Mouse (Mus musculus) intestine, embryonic 16.5 days (tissue): Measurements from ENCODE around the gene Mat1a. TPM values are rescaled to one million over a fixed set of nuclear protein-coding genes. Genes with fewer than 3 reads are reported as not detected.

Experiments
- ATAC-seq: fragments of 200-750 bp; cut with Nextera tagmentation; 2 replicates; pipeline ENCODE4 v1.8.0; 2017; ENCODE audit warnings: moderate TSS enrichment, moderate library complexity
- H3K27ac ChIP-seq: fragments of 300-500 bp; sonication (generic); 2 replicates; pipeline ENCODE4 v1.5.1; 2014; ENCODE audit warnings: mild to moderate bottlenecking, low read length
- H3K27me3 ChIP-seq: fragments of 300-500 bp; sonication (generic); replicated peaks from 2 replicates; pipeline ENCODE4 v1.6.1; 2014; ENCODE audit warnings: low read length, control low read depth, mixed read lengths; ENCODE audit not compliant: control insufficient read depth, insufficient read depth
- H3K36me3 ChIP-seq: fragments of 300-500 bp; sonication (generic); 2 replicates; pipeline ENCODE4 v1.6.1; 2014; ENCODE audit warnings: low read length, control low read depth; ENCODE audit not compliant: control insufficient read depth, insufficient read depth
- H3K4me1 ChIP-seq: fragments of 300-500 bp; sonication (generic); 2 replicates; pipeline ENCODE4 v1.6.1; 2014; ENCODE audit warnings: low read length, control low read depth, mixed read lengths; ENCODE audit not compliant: control insufficient read depth, insufficient read depth
- H3K4me2 ChIP-seq: fragments of 300-500 bp; sonication (generic); 2 replicates; pipeline ENCODE4 v1.6.1; 2014; ENCODE audit warnings: low read depth, low read length, control low read depth
- H3K4me3 ChIP-seq: fragments of 300-500 bp; sonication (generic); 2 replicates; pipeline ENCODE4 v1.5.1; 2014; ENCODE audit warnings: mild to moderate bottlenecking, low read length
- H3K9ac ChIP-seq: fragments of 300-500 bp; sonication (generic); 2 replicates; pipeline ENCODE4 v1.6.1; 2014; ENCODE audit warnings: low read depth, low read length
- H3K9me3 ChIP-seq: fragments of 300-500 bp; sonication (generic); 2 replicates; pipeline ENCODE4 v1.6.1; 2016; ENCODE audit warnings: low read length, control low read depth; ENCODE audit not compliant: control insufficient read depth
- WGBS: fragments of 180-500 bp; shearing (Covaris S2); extraction: QIAGEN DNeasy Blood & Tissue Kit; methylation state at CpG from one replicate; pipeline ENCODE4 v1.1.7; 2014; 5-methylcytosine and 5-hydroxymethylcytosine counted together
- polyA plus RNA-seq: library from polyadenylated mRNA; unstranded; fragments of >200 nt; fragmentation: Nextera tagmentation; extraction: Ambion mirVana; gene quantifications from 2 replicates; pipeline ENCODE4 v1.2.1, GENCODE M21; 2015

The Mat1a gene
- polyA plus RNA-seq, 1 experiment from 2014 or later = 4.0 TPM

DNA sequence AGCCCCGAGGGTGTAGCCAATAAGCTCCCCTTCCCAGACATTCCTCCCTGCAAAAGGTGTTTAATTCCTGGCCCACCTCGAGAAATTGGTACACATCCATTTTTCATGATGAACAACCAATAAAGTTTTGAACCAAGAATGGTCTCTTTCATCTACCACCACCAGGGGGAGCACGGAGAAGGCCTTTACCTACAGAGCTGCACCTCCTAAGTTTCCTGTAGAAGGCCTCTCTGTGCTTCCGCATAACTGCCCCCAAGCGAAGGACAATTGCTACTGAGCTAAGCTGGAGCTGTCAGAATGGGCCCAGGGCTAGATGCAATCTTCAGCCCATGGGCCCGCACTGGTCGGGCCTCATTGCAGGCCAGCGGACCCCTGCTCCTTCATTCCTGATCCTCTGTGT is 14.1 kb upstream of the Mat1a start:
- no peak for ATAC-seq
- no peaks in the 10 kb centered on the region for H3K4me1 ChIP-seq
- 51% methylated on average over 8 of the region's 8 CpGs for WGBS

DNA sequence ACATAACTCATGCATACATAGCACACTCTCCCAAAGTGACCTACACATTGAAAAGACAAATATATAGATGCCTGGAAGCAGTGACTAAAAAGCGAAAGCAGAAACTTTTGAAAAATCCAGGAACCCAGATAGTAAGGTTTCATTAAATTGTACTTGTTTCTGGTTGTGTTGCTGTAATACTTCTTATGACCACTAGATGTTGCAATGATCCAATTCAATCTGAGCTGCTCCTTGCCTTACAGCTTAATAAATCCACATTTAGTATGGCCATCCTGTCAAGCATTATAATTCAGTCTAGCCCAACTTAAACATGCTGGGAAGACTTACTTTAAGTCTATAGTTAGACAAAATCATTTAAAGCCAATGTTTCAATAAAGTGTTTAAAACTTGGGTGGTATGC is 10.7 kb upstream of the Mat1a start:
- Histone ChIP-seq H3K36me3 (no peaks in the 10 kb centered on the region), H3K4me2 (no peak overlapping the region), H3K27ac (no peak overlapping the region), H3K4me1 (no peaks in the 10 kb centered on the region), H3K9ac (no peak overlapping the region), H3K4me3 (no peak overlapping the region), H3K27me3 (no peaks in the 10 kb centered on the region), H3K9me3 (no peaks in the 10 kb centered on the region)
- no peak for ATAC-seq
- 55% methylated on average over 1 of the region's 1 CpGs for WGBS

More for the DNA sequence above, 14.1 kb upstream of the Mat1a start:
- Histone ChIP-seq H3K27me3 (no peaks in the 10 kb centered on the region), H3K36me3 (no peaks in the 10 kb centered on the region), H3K27ac (no peak overlapping the region), H3K9me3 (no peaks in the 10 kb centered on the region), H3K4me2 (no peak overlapping the region), H3K9ac (no peak overlapping the region), H3K4me3 (no peak overlapping the region)

DNA sequence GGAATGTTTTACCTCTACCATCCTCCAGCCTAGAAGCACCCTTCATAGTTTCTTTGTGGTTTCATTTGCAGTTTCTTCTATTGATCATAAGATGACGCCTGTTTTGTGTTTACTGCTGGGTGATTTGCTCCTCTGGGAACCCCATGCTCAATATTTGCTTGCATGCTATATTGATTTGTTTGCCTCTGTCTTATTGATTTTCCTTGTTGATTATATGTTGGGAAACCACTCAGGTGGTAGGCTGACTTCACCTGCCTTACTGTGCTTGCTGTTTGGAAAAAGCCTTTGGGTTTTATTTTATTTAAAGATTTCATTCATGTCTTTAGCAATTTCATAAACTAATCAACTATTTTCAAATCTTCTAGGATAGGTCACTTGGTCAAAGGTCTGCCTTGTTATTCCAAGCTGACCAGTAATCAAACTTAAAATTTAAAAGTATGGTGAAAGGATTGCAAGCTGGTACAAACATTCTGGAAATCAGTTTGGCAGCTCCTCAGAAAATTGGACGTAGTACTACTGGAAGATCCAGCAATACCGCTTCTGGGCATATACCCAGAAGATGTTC is 8.5 kb upstream of the Mat1a start:
- Histone ChIP-seq H3K27me3 (no peaks in the 10 kb centered on the region), H3K4me3 (no peak overlapping the region), H3K36me3 (no peaks in the 10 kb centered on the region), H3K4me1 (no peaks in the 10 kb centered on the region), H3K9me3 (no peaks in the 10 kb centered on the region), H3K27ac (no peak overlapping the region), H3K9ac (no peak overlapping the region), H3K4me2 (no peak overlapping the region)
- ATAC-seq = no peak
- WGBS = 88% methylated on average over 3 of the region's 3 CpGs

DNA sequence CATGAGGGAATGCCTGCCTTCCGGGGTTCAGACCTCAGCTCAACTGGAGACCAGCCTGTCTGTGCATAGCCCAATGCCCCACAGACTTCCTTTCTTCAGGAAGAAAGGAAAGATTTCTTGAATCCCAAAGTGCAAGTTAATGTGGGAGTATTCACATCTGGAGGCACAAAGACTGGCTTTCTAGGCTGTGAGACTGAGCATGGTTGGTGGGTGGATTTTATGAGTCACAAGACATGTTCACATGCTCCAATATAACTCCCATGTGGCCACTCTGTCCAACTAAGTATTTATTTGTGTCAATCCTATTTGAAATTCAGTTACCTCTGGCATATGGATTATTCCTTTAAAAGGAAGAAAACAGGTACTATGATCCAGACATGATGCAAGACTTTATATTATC is 6.1 kb upstream of the Mat1a start:
- Histone ChIP-seq H3K9ac (no peak overlapping the region), H3K4me2 (no peak overlapping the region), H3K4me1 (no peaks in the 10 kb centered on the region), H3K9me3 (no peaks in the 10 kb centered on the region), H3K4me3 (no peak overlapping the region), H3K27ac (no peak overlapping the region), H3K27me3 (no peaks in the 10 kb centered on the region), H3K36me3 (no peaks in the 10 kb centered on the region)
- 88% methylated on average over 1 of the region's 1 CpGs for WGBS
- ATAC-seq = no peak

DNA sequence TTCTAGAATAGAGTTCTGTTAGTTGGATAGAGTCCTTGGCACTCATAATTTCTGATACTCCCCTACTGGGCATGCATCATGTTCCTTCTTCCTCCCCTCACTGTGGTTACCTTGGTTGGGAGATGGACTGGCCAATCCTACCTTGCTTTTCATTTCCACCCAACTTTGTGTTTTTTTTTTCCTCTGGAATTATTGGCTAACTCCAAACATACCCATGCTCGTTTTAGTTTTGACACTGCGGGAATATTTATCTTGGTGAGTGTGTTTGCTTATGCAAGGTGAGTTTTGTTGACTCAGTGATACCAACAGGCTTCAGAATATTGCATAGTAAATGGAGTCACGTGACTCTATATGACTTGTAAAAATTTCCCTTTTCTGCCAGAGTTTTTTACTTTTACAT is 4.1 kb upstream of the Mat1a start:
- 64% methylated on average over 3 of the region's 3 CpGs for WGBS
- H3K4me1 ChIP-seq = no peaks in the 10 kb centered on the region
- no peak overlapping the region for H3K9ac ChIP-seq
- no peak overlapping the region for H3K27ac ChIP-seq
- no peak for ATAC-seq
- H3K4me3 ChIP-seq = no peak overlapping the region
- H3K4me2 ChIP-seq = no peak overlapping the region
- no peaks in the 10 kb centered on the region for H3K9me3 ChIP-seq
- no peaks in the 10 kb centered on the region for H3K27me3 ChIP-seq
- no peaks in the 10 kb centered on the region for H3K36me3 ChIP-seq

DNA sequence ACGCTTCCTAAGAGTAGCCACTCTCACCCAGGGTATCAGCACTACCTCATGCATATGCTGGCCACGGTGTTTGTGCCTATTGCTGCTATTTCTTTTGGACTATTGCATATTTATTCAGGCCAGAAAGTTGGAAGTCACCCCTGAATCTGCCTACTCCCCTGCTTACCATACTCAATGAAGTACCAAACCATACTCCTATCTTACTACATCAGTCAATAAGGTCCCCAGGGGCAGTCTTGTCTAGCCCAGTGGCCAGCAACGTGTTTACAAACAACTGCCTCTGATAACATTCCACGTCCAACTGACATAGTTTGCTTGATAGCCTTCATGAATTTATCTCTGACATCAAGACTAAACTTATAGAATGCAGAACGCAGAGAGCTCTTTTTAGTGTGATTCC is 3.6 kb upstream of the Mat1a start:
- no peak overlapping the region for H3K27ac ChIP-seq
- no peak overlapping the region for H3K9ac ChIP-seq
- no peak for ATAC-seq
- no peak overlapping the region for H3K4me3 ChIP-seq
- no peaks in the 10 kb centered on the region for H3K4me1 ChIP-seq
- 73% methylated on average over 5 of the region's 5 CpGs for WGBS
- H3K36me3 ChIP-seq = no peaks in the 10 kb centered on the region
- H3K4me2 ChIP-seq = no peak overlapping the region
- H3K27me3 ChIP-seq = no peaks in the 10 kb centered on the region
- no peaks in the 10 kb centered on the region for H3K9me3 ChIP-seq

DNA sequence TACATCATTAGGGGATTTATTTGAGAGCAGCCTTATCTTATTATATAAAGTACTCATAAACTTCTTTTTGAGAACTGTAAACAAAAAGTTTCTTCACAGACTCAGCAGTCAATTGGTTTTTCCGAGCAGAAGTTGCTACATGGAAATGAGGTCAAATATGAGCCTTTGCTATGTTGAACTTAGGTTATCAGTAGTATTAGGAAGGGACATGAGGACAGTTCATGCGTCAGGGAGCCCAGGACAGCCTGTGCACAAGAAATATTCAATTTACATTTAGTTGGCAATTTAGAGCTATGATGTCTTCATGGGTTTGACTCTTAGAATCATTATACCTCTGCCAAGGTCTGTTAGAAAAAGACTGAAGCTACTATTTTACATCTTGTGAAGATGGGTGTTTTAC is 2.6 kb upstream of the Mat1a start:
- Histone ChIP-seq H3K4me2 (no peak overlapping the region), H3K4me3 (no peak overlapping the region), H3K9me3 (no peaks in the 10 kb centered on the region), H3K27me3 (no peaks in the 10 kb centered on the region), H3K4me1 (no peaks in the 10 kb centered on the region), H3K9ac (no peak overlapping the region), H3K27ac (no peak overlapping the region), H3K36me3 (no peaks in the 10 kb centered on the region)
- WGBS = 56% methylated on average over 2 of the region's 2 CpGs
- ATAC-seq = no peak

DNA sequence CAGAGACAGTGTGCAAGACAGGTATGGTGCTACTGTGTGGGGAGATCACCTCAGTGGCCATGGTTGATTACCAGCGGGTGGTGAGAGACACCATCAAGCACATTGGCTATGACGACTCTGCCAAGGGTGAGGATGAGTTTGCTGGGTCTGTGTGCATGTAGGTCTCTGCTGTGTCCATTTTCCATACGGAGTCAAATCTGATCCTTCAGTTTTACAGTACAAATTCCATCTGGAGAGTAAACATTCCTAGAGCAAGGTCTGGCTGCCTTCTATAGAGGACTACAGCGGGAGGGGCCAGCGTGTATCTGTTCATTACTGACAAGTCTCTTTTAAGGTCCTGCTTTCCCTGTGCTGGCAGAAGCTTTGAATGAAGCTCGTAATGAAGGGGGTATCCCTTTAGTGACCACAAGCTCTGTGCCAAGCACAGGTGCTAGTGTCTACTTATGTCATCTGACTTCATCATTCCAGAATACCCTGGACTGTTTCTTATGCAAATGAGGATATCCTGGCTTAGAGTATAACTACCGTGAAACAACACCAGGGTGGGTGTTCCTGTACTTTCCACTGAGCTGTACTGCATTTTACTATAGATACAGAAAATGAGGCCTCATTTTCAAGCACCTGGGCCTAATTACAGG is 6.3 kb downstream of the Mat1a start:
- ATAC-seq = no peak
- Histone ChIP-seq H3K27me3 (no peaks in the 10 kb centered on the region), H3K4me2 (no peak overlapping the region), H3K36me3 (no peaks in the 10 kb centered on the region), H3K9me3 (no peaks in the 10 kb centered on the region), H3K4me3 (no peak overlapping the region), H3K9ac (no peak overlapping the region), H3K27ac (no peak overlapping the region), H3K4me1 (no peaks in the 10 kb centered on the region)
- 80% methylated on average over 7 of the region's 7 CpGs for WGBS

DNA sequence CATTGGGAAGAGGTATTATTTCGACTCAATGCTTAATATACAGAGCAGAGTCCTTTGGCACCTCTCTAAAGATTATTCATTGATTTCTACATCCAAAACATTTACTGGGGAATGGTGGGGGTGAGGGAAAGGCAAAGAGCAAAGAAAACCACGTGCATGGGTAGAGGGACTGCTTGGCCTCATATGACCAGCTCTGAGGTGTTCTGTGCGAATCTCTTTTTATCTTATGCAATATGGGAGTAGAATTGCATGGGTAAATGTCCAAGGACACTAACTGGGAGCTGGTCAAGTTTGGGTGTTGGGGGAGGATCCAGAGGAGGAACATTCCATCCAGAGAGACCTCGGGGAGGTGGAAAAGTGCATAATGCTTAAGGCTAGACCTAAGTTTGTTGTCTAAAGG is 8.1 kb downstream of the Mat1a start:
- H3K27ac ChIP-seq = no peak overlapping the region
- H3K9ac ChIP-seq = no peak overlapping the region
- ATAC-seq = no peak
- 71% methylated on average over 4 of the region's 4 CpGs for WGBS
- no peak overlapping the region for H3K4me3 ChIP-seq
- H3K36me3 ChIP-seq = no peaks in the 10 kb centered on the region
- H3K9me3 ChIP-seq = no peaks in the 10 kb centered on the region
- no peaks in the 10 kb centered on the region for H3K4me1 ChIP-seq
- no peaks in the 10 kb centered on the region for H3K27me3 ChIP-seq
- no peak overlapping the region for H3K4me2 ChIP-seq

DNA sequence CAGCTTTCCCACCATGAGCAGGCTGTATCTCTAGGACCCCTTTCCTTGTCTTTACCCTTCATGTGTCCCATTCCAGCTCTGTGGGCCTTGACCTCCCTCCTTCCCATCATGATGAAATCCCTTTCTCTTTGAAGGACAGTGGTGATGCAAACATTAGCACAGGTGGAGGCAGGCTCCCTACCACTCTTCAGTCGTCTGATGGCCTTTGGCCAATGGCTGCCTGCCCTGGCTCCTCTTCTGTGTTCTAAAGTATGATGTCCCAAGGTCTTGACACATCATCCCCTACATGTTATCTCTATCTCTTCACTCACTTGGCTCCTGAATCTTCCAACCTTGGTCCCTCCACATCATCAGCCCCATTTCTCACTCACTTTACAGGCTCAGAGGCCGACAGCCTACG is 11.4 kb downstream of the Mat1a start:
- no peaks in the 10 kb centered on the region for H3K4me1 ChIP-seq
- no peaks in the 10 kb centered on the region for H3K36me3 ChIP-seq
- no peaks in the 10 kb centered on the region for H3K27me3 ChIP-seq
- H3K9ac ChIP-seq = no peak overlapping the region
- H3K4me2 ChIP-seq = no peak overlapping the region
- H3K27ac ChIP-seq = no peak overlapping the region
- no peak for ATAC-seq
- 83% methylated on average over 3 of the region's 3 CpGs for WGBS
- H3K4me3 ChIP-seq = no peak overlapping the region
- H3K9me3 ChIP-seq = no peaks in the 10 kb centered on the region
